Mouse (Mus musculus) small intestine, adult 2 months (tissue): ENCODE measurements around the gene Gm2001.
"Not testable (repeated sequence)": the region's sequence is repeated elsewhere in the genome, so short reads cannot be mapped to it uniquely, and the experiment has no call there.

ENCODE experiments used
- CTCF ChIP-seq: fragments of 200-500 bp; IDR thresholded peaks from 2 replicates; pipeline ENCODE4 v1.5.1; 2012; ENCODE audit warnings: low read depth, mild to moderate bottlenecking, control low read depth, inconsistent platforms, low read length, moderate library complexity, mixed read lengths; ENCODE audit not compliant: insufficient replicate concordance, insufficient read length; ENCODE audit errors: extremely low read depth
- POLR2A ChIP-seq: fragments of 200-500 bp; IDR thresholded peaks from 2 replicates; pipeline ENCODE4 v1.6.1; 2012; ENCODE audit warnings: low read depth, mild to moderate bottlenecking, control low read depth, inconsistent platforms, low read length, moderate library complexity

DNA sequence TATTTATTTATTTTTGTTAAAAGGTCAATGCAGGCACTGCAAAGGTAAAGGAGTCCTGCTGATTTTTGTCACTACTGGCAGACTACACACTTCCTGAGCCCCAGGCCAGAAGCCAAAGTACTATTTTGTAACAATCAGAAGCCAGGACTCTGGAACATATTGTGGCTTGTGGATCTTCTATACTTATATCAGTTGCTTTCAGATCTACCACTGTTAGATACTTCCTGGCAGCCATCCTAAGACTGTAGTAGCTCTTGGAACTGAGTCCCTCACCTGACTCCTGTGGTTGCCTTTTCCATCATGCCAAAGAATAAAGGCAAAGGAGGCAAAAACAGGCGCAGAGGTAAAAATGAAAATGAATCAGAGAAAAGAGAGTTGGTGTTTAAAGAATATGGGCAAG lies 46.9 kb downstream of the Gm2001 start, which contains the start of gene Gm21936:
- TF ChIP-seq CTCF, POLR2A: not testable (repeated sequence)
